Mouse (Mus musculus) hindbrain, postnatal 0 days (tissue): ENCODE results near the gene Ccdc9b. TPM values are rescaled to one million over a fixed set of nuclear protein-coding genes. Genes with fewer than 3 reads are reported as not detected.
A peak's percentile ranks its signal among the peaks of the same experiment; 100 is the strongest.

Experiments used
- ATAC-seq: fragments of 200-750 bp; cut with Nextera tagmentation; 2 replicates; pipeline ENCODE4 v1.8.0; 2017; ENCODE audit warnings: mild to moderate bottlenecking, moderate TSS enrichment, moderate library complexity
- DNase-seq: peaks from one replicate; pipeline ENCODE4 v3.0.0-alpha.2; 2015; ENCODE audit warnings: low spot score
- H3K27ac ChIP-seq: fragments of 300-500 bp; sonication (generic); 2 replicates; pipeline ENCODE4 v1.5.1; 2014; ENCODE audit warnings: mild to moderate bottlenecking
- H3K27me3 ChIP-seq: fragments of 300-500 bp; sonication (generic); 2 replicates; pipeline ENCODE4 v1.6.1; 2014; ENCODE audit warnings: low read length, mixed read lengths; ENCODE audit not compliant: insufficient read depth
- H3K36me3 ChIP-seq: fragments of 300-500 bp; sonication (generic); 2 replicates; pipeline ENCODE4 v1.6.1; 2014; ENCODE audit warnings: low read length, mixed read lengths; ENCODE audit not compliant: insufficient read depth
- H3K4me1 ChIP-seq: fragments of 300-500 bp; sonication (generic); 2 replicates; pipeline ENCODE4 v1.6.1; 2014; ENCODE audit warnings: antibody characterized with exemption, low read length, mixed read lengths; ENCODE audit not compliant: insufficient read depth
- H3K4me2 ChIP-seq: fragments of 300-500 bp; sonication (generic); 2 replicates; pipeline ENCODE4 v1.6.1; 2014; ENCODE audit warnings: low read depth, mild to moderate bottlenecking, low read length, moderate library complexity, mixed read lengths
- H3K4me3 ChIP-seq: fragments of 300-500 bp; sonication (generic); 2 replicates; pipeline ENCODE4 v1.5.1; 2014; ENCODE audit warnings: low read length
- H3K9ac ChIP-seq: fragments of 300-500 bp; sonication (generic); replicated peaks from 2 replicates; pipeline ENCODE4 v1.6.1; 2014; ENCODE audit warnings: mild to moderate bottlenecking, low read length, moderate library complexity, mixed read lengths
- H3K9me3 ChIP-seq: fragments of 300-500 bp; sonication (generic); 2 replicates; pipeline ENCODE4 v1.6.1; 2016; ENCODE audit warnings: low read length, mixed read lengths
- CTCF ChIP-seq: IDR thresholded peaks from 2 replicates; pipeline ENCODE4 v1.5.1; 2016; ENCODE audit warnings: antibody characterized with exemption, control low read depth, low read depth
- WGBS: fragments of 180-500 bp; shearing (Covaris S2); extraction: QIAGEN DNeasy Blood & Tissue Kit; methylation state at CpG from one replicate; pipeline ENCODE4 v1.1.7; 2014; 5-methylcytosine and 5-hydroxymethylcytosine counted together
- polyA plus RNA-seq: library from polyadenylated mRNA; unstranded; fragments of >200 nt; fragmentation: Nextera tagmentation; extraction: Ambion mirVana; gene quantifications from 2 replicates; pipeline ENCODE4 v1.2.1, GENCODE M21; 2015
- total RNA-seq: library from RNA; depleted of rRNA; stranded (reverse); fragments of >200 nt; gene quantifications from 2 replicates; pipeline ENCODE4 v1.2.3, GENCODE M21; 2014

The Ccdc9b gene
- total and polyA plus RNA-seq, 2 experiments from 2014 or later, result 0.70 to 3.9 TPM

DNA sequence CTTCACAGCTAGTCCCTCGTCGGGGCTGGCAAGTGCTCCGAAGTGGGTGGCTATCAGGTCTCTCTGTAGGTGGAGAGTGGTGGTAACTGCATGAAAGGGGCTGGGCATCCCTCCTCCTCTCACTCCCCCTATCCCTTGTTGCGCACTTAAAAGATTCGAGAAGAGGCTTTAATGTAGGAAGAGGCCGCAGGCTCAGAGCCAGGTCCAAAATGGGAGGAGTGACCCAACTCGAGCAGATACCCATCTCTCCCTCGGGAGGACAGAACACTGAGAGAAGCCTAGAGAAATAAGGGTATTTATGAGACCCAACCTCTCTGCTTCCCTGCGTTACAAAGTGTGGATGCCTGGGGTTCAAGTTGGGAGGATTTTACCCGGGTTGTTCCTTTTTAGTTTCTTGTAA, 16.6 kb upstream of the Ccdc9b start:
- H3K9ac ChIP-seq, result peak overlapping the region; percentile 62; the same call in 1 of the 2 replicates
- 8% methylated on average over 10 of the region's 10 CpGs for WGBS
- peak; percentile 33 for ATAC-seq

DNA sequence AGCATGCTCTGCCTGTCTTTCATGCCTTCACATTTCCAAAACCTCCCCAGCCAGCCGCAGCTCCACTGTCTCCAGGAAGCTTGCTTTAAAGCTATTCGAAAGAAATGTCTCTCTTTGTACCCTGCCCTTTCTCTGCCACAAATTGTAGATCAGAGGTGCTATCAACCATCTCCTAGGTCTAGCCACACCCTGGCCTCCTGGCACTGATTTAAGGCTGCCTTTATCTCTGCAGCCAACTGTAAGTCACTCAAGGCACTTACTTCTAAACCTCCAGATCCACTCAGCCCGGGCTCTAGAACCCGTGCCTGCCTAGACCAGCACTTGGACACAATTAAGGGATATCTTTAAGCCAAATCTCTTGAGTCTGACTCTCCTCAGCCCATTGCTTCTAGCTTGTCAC, 16.0 kb upstream of the Ccdc9b start:
- 82% methylated on average over 4 of the region's 4 CpGs for WGBS
- Histone ChIP-seq H3K9me3 (no peaks in the 10 kb centered on the region), H3K4me3 (no peak overlapping the region), H3K36me3 (no peaks in the 10 kb centered on the region), H3K27ac (no peak overlapping the region), H3K9ac (no peak overlapping the region), H3K4me2 (no peak overlapping the region), H3K4me1 (0 out of 2 replicates have a peak, but pooled peaks cover 9% of the 10 kb centered on the region), H3K27me3 (no peaks in the 10 kb centered on the region)
- ATAC-seq (no peak), DNase-seq (no peak)
- no peak for TF ChIP-seq CTCF

More for the DNA sequence above, 16.6 kb upstream of the Ccdc9b start:
- Histone ChIP-seq H3K4me2 (peak overlapping the region; percentile 65), H3K4me3 (peak overlapping the region; percentile 44), H3K9me3 (no peaks in the 10 kb centered on the region), H3K36me3 (no peaks in the 10 kb centered on the region), H3K4me1 (0 out of 2 replicates have a peak, but pooled peaks cover 9% of the 10 kb centered on the region), H3K27me3 (no peaks in the 10 kb centered on the region), H3K27ac (peak overlapping the region; percentile 80)
- peak; percentile 33 for DNase-seq
- TF ChIP-seq CTCF, result no peak

DNA sequence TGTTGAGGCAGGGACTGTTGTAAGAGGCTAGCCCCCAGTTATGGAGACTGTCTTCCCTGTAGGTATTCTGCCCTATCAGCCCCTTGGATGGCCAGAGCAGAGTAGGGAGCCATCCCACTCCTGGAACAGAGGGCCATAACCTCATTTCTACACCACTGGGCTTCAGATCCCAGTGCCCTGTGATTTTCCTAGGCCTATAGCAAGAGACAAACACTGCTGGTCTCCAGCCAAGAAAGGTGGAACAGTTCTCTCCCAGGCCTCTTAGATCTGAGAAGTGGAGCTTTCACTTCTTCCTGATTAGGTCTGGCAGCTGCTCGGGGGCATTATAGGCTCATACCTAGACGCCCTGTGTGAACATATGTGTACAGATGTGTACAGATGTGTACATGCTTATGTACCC, 13.8 kb upstream of the Ccdc9b start:
- TF ChIP-seq CTCF, result no peak
- Histone ChIP-seq H3K4me3 (no peak overlapping the region), H3K27ac (peak overlapping the region; percentile 62), H3K27me3 (no peaks in the 10 kb centered on the region), H3K36me3 (no peaks in the 10 kb centered on the region), H3K9ac (no peak overlapping the region), H3K4me2 (no peak overlapping the region), H3K4me1 (0 out of 2 replicates have a peak, but pooled peaks cover 9% of the 10 kb centered on the region), H3K9me3 (no peaks in the 10 kb centered on the region)
- WGBS, result 66% methylated on average over 2 of the region's 2 CpGs
- no peak for ATAC-seq
- no peak for DNase-seq

DNA sequence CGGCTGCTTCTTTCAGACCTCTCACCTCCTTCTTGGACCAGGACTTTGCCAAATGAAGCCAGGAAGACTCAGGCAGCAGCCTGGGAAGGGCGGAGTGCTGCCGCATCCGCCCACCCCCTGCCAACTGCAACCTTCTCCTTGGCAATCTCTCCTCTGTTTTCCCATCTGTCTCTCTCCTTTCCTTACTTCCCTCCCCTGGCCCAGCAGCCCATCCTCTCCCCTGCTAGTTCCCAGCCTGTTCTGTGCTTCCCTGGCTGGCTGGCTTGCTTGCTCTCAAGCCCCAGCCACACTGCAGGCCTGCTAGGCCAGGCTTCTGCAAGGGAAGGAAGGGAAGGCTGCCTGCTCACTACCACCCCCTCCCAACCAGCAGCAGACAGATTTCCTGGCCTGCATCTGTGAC, 13.4 kb upstream of the Ccdc9b start:
- Histone ChIP-seq H3K4me1 (0 out of 2 replicates have a peak, but pooled peaks cover 6% of the 10 kb centered on the region), H3K27ac (peak overlapping the region; percentile 62)
- WGBS, result 47% methylated on average over 3 of the region's 4 CpGs

DNA sequence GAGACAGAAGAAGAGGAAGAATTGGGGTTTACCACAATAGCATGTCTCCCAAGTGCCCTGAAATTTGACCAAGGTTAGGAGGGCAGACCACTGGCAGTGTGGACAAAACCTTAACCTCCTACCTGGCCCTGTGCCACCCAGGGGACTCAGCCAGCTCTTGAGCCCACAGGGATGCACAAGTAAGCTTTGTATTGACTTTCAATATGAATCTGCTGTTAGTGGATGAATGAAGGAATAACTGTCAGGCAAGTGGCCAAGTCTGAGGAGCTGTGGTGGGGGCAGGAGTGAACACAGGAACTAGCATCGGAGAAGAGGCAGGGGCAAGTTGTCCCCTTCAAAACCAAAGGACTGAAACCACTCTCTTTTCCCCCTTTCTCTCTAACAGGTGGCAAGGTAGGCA, 12.9 kb upstream of the Ccdc9b start:
- H3K27me3 ChIP-seq, result no peaks in the 10 kb centered on the region
- no peaks in the 10 kb centered on the region for H3K9me3 ChIP-seq
- H3K36me3 ChIP-seq, result no peaks in the 10 kb centered on the region
- no peak for TF ChIP-seq CTCF
- DNase-seq, result peak; percentile 49
- no peak for ATAC-seq
- H3K27ac ChIP-seq, result peak overlapping the region; percentile 62; the same call in 1 of the 2 replicates
- H3K4me1 ChIP-seq, result 0 out of 2 replicates have a peak, but pooled peaks cover 6% of the 10 kb centered on the region
- 0% methylated on average over 1 of the region's 1 CpGs for WGBS
- H3K4me3 ChIP-seq, result no peak overlapping the region
- no peak overlapping the region for H3K9ac ChIP-seq
- no peak overlapping the region for H3K4me2 ChIP-seq

More for the DNA sequence above, 13.4 kb upstream of the Ccdc9b start:
- Histone ChIP-seq H3K27me3 (no peaks in the 10 kb centered on the region), H3K4me3 (no peak overlapping the region), H3K9me3 (no peaks in the 10 kb centered on the region), H3K36me3 (no peaks in the 10 kb centered on the region), H3K4me2 (no peak overlapping the region), H3K9ac (no peak overlapping the region)
- peak; percentile 22 for ATAC-seq
- no peak for TF ChIP-seq CTCF
- DNase-seq, result peak; percentile 57

DNA sequence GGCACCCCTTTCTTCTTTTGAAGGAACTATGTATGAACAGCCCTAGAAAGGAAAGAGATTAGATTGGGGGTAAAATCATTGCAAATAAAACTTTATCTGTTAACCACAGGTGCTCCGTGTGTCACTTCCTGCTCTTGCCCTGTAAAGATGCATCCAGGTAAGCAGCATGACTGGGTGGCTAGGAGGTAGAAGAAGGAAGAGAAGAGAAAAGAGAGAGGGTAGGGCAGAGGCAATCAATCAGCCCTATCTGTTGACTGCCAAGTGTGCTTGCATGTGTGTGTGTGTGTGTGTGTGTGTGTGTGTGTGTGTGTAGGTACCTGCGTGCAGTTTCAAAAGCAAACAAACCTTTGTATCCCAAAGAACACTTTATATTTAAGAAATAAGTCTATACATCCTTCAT, 12.1 kb upstream of the Ccdc9b start:
- H3K4me1 ChIP-seq, result 0 out of 2 replicates have a peak, but pooled peaks cover 6% of the 10 kb centered on the region
- H3K4me2 ChIP-seq, result no peak overlapping the region
- no peak overlapping the region for H3K27ac ChIP-seq
- ATAC-seq (no peak), DNase-seq (no peak)
- H3K27me3 ChIP-seq, result no peaks in the 10 kb centered on the region
- no peaks in the 10 kb centered on the region for H3K36me3 ChIP-seq
- H3K9ac ChIP-seq, result no peak overlapping the region
- H3K4me3 ChIP-seq, result no peak overlapping the region
- WGBS, result 89% methylated on average over 2 of the region's 2 CpGs
- H3K9me3 ChIP-seq, result no peaks in the 10 kb centered on the region
- no peak for TF ChIP-seq CTCF

DNA sequence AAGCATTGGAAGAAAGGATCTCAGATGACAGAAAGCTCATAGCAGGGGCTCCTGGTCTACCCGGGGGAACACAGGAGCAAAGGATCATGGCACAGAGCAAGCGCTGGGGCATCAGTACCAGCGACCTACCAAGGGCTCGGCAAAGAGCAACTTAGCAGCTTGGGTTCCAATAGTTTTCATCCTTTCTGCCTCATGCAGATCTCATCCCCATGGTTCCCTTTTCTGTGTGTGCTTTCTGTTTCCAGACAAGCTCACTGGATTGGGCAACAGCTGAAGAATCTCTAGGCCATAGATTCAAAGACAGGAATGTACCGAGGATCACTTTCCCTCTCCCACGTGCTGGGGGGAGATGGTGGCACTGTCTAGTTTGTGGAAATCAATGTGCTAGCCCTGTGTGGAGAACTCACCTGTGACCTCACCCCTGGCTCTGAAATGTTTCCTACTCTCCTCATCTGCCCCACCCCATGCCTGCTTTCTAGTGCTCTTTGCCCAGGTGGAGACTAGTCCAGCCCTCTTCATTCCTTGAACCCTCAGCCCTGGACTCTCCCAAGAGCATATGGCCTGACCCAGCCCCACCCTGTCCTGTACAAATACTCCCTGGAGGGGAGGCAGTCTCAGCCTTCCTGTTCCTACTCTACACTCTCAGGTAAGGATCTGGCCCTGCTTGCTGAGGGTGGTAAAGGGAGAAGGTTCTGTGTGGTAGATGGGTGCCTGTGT, 9.9 kb upstream of the Ccdc9b start, which contains the start of gene Phgr1:
Phgr1 (plus strand) TSS at position 612 of the 717 bp plus-strand sequence.
- no peak for TF ChIP-seq CTCF
- Histone ChIP-seq H3K27ac (no peak within 1 kb of the TSS), H3K27me3 (no peaks in the 10 kb centered on the region), H3K9ac (no peak within 1 kb of the TSS), H3K4me1 (0 out of 2 replicates have a peak, but pooled peaks cover 6% of the 10 kb centered on the region), H3K4me3 (no peak within 1 kb of the TSS), H3K9me3 (no peaks in the 10 kb centered on the region), H3K4me2 (no peak within 1 kb of the TSS), H3K36me3 (no peaks in the 10 kb centered on the region)
- no peak for DNase-seq
- ATAC-seq, result no peak
- WGBS, result 85% methylated on average over 6 of the region's 6 CpGs
